Mouse (Mus musculus) limb, embryonic 12.5 days (tissue): ENCODE results near the gene Bmf. TPM values are rescaled to one million over a fixed set of nuclear protein-coding genes. Genes with fewer than 3 reads are reported as not detected.
A peak's percentile ranks its signal among the peaks of the same experiment; 100 is the strongest.

Experiments used
- ATAC-seq: fragments of 200-750 bp; cut with Nextera tagmentation; 2 replicates; pipeline ENCODE4 v1.8.0; 2017; ENCODE audit warnings: low read depth, moderate TSS enrichment; ENCODE audit not compliant: insufficient number of reproducible peaks, insufficient read depth, low FRiP score, low TSS enrichment
- H3K27ac ChIP-seq: fragments of 300-500 bp; sonication (generic); 2 replicates; pipeline ENCODE4 v1.5.1; 2016; ENCODE audit warnings: mild to moderate bottlenecking, moderate library complexity
- H3K27me3 ChIP-seq: fragments of 300-500 bp; sonication (generic); 2 replicates; pipeline ENCODE4 v1.6.1; 2016; ENCODE audit warnings: mild to moderate bottlenecking, moderate library complexity
- H3K36me3 ChIP-seq: fragments of 300-500 bp; sonication (generic); 2 replicates; pipeline ENCODE4 v1.6.1; 2016; ENCODE audit warnings: mild to moderate bottlenecking, moderate library complexity
- H3K4me1 ChIP-seq: fragments of 300-500 bp; sonication (generic); replicated peaks from 2 replicates; pipeline ENCODE4 v1.6.1; 2016
- H3K4me2 ChIP-seq: fragments of 300-500 bp; sonication (generic); 2 replicates; pipeline ENCODE4 v1.6.1; 2016; ENCODE audit warnings: mild to moderate bottlenecking, moderate library complexity
- H3K4me3 ChIP-seq: fragments of 300-500 bp; sonication (generic); replicated peaks from 2 replicates; pipeline ENCODE4 v1.5.1; 2016; ENCODE audit warnings: mild to moderate bottlenecking
- H3K9ac ChIP-seq: fragments of 300-500 bp; sonication (generic); replicated peaks from 2 replicates; pipeline ENCODE4 v1.6.1; 2016; ENCODE audit warnings: mild to moderate bottlenecking, moderate library complexity
- H3K9me3 ChIP-seq: fragments of 300-500 bp; sonication (generic); 2 replicates; pipeline ENCODE4 v1.6.1; 2016; ENCODE audit warnings: mild to moderate bottlenecking, moderate library complexity
- WGBS: fragments of 180-500 bp; shearing (Covaris S2); methylation state at CpG from one replicate; pipeline ENCODE4 v1.1.7; 2016; 5-methylcytosine and 5-hydroxymethylcytosine counted together
- polyA plus RNA-seq: library from polyadenylated mRNA; unstranded; fragments of >200 nt; fragmentation: Nextera tagmentation; extraction: Ambion mirVana; gene quantifications from 2 replicates; pipeline ENCODE4 v1.2.1, GENCODE M21; 2016

Bmf gene
- polyA plus RNA-seq, 1 experiment from 2014 or later = 7.1 TPM

DNA sequence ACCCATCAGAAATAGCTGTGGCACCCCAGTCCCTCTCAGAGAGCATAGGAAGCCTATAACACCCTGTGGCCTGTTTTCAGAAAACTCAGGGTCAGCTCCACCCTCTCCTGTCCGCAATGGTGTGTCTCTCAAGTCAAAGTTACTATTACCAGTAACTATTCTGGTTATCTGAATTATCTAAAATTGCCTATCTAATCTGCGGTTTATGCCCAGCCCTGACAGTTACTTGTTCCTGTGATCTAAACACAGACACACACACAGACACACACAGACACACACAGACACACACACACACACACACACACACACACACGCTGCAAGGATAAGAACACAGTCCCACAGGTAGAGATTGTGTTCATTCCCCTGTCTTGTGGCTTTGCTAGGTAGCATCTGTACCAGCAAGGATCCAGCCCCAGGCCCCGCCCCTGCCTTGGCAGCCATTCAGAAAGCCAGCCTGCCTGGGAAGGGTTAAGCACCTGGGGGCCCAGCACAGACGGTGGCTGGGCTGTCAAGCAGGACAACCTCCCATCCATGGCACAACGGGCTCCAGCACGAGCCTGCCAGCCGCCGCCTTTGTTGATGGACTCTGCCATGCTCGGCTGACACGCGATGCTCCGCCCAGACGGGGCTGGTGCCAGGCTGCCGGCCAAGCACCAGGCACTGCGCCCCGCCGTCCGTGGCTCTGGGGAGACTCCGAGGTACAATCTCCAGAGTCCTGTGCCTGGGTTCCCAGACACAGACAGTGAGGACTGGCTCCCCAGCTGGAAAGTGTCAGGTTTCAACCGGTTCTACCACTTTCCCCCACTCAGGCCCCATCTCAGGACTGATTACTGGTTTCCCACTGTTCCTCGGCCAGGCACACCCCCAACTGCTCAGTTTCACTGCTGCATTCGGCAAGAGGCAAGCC lies 5.3 kb downstream of the Bmf start:
- H3K27me3 ChIP-seq = no peaks in the 10 kb centered on the region
- ATAC-seq = peak; percentile 86
- 7% methylated on average over 23 of the region's 23 CpGs for WGBS
- H3K4me1 ChIP-seq = peaks cover 89% of the 10 kb centered on the region
- H3K4me3 ChIP-seq = peak overlapping the region; percentile 38
- peak overlapping the region; percentile 99 for H3K27ac ChIP-seq
- peak overlapping the region; percentile 86 for H3K4me2 ChIP-seq
- H3K9ac ChIP-seq = peak overlapping the region; percentile 52
- no peaks in the 10 kb centered on the region for H3K9me3 ChIP-seq
- H3K36me3 ChIP-seq = peaks cover 4% of the 10 kb centered on the region; the same call in 1 of the 2 replicates

DNA sequence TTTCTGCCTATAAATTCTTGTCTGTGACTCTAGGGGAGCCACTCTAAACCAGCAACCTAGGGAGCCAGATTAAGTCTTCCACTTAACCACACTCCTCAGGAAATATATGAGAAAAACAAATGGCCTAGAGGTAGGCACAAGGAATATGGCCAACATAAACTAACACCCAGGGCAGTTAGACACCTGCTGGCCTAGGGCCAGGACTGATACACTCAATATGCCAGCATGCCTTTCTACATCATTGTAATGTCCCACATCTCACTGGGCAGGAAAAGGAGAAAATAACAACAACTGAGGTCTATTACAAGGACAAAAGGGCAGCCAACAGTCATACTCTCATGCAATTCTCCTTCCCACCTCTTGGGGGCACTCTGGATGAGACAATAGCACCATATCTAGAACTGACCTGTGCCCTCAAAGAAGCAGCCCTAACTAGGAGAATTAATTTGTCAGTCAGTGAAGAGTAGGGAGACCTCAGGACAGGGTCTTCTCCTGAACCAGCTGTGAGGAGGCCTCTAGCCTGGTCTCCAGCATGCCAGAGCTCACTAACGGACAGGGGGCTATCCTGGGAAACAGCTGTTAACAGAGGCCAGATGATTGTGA lies 6.4 kb downstream of the Bmf start:
- no peak overlapping the region for H3K9ac ChIP-seq
- ATAC-seq = no peak
- no peak overlapping the region for H3K4me3 ChIP-seq
- H3K4me2 ChIP-seq = peak overlapping the region; percentile 86; the same call in 1 of the 2 replicates
- peak overlapping the region; percentile 99 for H3K27ac ChIP-seq
- 75% methylated on average over 1 of the region's 1 CpGs for WGBS
- H3K9me3 ChIP-seq = no peaks in the 10 kb centered on the region
- H3K27me3 ChIP-seq = no peaks in the 10 kb centered on the region
- peaks cover 82% of the 10 kb centered on the region for H3K4me1 ChIP-seq
- peaks cover 11% of the 10 kb centered on the region for H3K36me3 ChIP-seq

DNA sequence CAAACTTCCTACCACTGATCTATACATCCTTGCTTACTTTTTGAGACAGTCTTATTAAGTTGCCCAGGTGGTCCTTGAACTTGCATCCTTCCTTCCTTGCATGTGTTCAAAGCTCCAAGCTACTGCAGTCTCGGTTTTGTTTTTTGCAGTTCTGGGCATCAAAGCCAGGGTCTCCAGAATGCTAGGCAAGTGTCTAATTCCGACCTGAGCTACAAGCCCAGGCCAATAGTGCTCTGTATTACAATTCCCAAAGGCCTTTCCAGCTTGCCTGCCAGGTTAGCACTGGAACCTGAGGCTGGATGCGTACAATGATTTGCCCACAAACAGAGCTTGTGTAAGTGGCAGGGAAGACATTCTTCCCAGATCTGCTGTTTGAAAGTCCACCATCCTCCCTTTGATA lies 7.8 kb downstream of the Bmf start:
- Histone ChIP-seq H3K4me2 (no peak overlapping the region), H3K36me3 (peaks cover 11% of the 10 kb centered on the region), H3K4me1 (peaks cover 75% of the 10 kb centered on the region), H3K9ac (no peak overlapping the region), H3K27me3 (no peaks in the 10 kb centered on the region), H3K27ac (0 out of 2 replicates have a peak overlapping the region, but pooled peaks have one; percentile 46), H3K4me3 (no peak overlapping the region), H3K9me3 (no peaks in the 10 kb centered on the region)
- ATAC-seq = no peak
- 67% methylated on average over 3 of the region's 3 CpGs for WGBS

DNA sequence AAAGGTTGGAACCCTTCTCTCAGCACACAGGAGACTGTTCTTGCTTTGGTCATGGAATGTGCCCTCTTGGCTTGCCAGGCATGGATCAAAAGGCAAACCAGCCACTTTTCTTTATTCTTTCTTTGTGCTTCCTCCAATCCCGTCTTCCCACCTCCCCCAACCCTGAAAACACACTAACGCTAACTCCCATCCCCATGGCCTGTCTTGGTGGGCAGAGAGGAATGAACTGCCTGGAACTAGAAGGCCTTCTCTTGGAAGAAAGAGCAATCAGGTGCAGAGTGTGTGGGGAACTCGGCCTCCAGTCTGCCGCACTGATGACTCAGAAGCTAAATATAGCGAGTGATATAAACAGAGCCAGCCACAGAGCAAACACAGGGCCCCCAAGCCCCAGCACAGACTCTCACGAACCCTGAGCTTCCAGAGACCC lies 8.8 kb downstream of the Bmf start:
- Histone ChIP-seq H3K27ac (peak overlapping the region; percentile 82), H3K9me3 (no peaks in the 10 kb centered on the region), H3K9ac (0 out of 2 replicates have a peak overlapping the region, but pooled peaks have one; percentile 27), H3K36me3 (peaks cover 11% of the 10 kb centered on the region), H3K27me3 (no peaks in the 10 kb centered on the region), H3K4me2 (0 out of 2 replicates have a peak overlapping the region, but pooled peaks have one; percentile 13), H3K4me1 (peaks cover 69% of the 10 kb centered on the region), H3K4me3 (no peak overlapping the region)
- WGBS = 37% methylated on average over 6 of the region's 6 CpGs
- ATAC-seq = no peak

DNA sequence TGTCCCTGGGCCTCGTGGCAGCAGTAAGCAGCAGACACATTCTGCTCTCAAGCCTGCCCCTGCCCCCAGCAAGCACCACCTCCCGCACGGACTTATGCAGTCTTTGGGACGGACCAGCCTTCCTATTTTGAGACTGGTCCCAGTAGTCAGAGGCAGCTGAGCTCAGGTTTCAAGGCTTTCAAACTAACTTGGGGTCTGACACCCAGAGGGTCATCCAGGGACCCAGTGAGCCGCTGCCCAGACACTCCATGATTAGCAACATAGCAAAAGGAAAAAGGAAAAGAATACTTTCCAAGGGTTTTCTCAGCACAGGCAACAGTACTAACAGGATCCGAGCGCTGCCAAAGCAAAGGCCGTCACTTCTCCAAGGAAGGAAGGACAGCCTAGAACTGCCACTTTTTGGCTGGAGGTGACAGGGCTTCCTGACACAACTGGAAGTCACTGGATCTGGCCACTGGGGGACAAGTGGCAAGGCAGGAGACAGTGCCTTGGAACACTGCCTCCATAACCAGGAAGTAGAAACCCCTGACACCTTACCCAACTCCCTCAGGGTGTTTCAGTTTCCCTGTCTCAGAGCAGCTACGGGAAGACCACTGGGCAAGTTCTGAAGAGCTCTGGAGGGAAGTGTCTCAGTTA lies 9.5 kb downstream of the Bmf start:
- Histone ChIP-seq H3K4me2 (no peak overlapping the region), H3K27ac (peak overlapping the region; percentile 82), H3K36me3 (peaks cover 17% of the 10 kb centered on the region), H3K9ac (no peak overlapping the region; the same call in 1 of the 2 replicates), H3K9me3 (no peaks in the 10 kb centered on the region), H3K4me1 (peaks cover 62% of the 10 kb centered on the region), H3K4me3 (no peak overlapping the region), H3K27me3 (no peaks in the 10 kb centered on the region)
- WGBS = 38% methylated on average over 9 of the region's 9 CpGs
- no peak for ATAC-seq

DNA sequence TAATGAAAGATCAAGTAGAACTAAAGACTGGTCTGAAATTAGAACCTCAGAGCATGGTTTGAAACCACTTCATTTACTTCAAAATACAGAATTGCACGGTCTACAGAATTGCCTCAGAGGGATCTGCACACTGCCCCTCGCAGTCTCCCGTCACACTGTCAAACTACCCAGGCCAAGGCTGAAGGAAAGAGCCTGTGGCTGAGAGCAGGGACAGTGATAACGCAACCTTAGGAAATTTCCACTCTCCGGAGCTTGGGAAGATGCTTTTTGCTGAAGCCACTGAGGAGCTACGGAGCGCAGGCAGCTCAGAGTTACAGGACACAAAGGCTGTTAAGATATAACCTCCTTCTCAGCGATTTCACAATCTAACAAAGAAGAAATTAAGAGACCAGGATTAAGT lies 10.4 kb downstream of the Bmf start:
- Histone ChIP-seq H3K4me1 (peaks cover 56% of the 10 kb centered on the region), H3K27ac (no peak overlapping the region), H3K36me3 (peaks cover 24% of the 10 kb centered on the region), H3K4me2 (no peak overlapping the region), H3K9ac (no peak overlapping the region), H3K9me3 (no peaks in the 10 kb centered on the region), H3K27me3 (no peaks in the 10 kb centered on the region), H3K4me3 (no peak overlapping the region)
- WGBS = 90% methylated on average over 8 of the region's 8 CpGs
- no peak for ATAC-seq

DNA sequence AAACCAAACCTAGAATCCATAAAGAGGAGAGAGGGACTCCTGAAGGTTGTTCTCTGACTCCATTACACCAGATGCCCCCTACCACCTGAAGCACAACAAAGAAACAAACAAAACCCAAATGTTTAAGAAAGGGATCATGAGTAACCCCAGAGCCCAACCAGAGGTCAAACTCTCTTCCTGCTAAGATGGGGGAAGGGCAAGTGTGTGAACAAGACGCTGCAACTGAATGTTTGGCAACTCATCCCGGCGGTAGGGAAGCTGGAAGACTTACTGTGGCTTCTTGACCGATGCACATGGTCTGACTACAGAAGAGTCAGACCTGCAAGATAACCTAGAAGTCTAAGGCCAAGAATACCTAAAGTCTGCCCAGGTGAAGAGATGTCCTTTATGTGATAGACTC lies 12.3 kb downstream of the Bmf start:
- peaks cover 56% of the 10 kb centered on the region for H3K4me1 ChIP-seq
- ATAC-seq = no peak
- H3K36me3 ChIP-seq = peaks cover 22% of the 10 kb centered on the region
- no peaks in the 10 kb centered on the region for H3K27me3 ChIP-seq
- no peak overlapping the region for H3K4me3 ChIP-seq
- H3K4me2 ChIP-seq = no peak overlapping the region
- H3K9ac ChIP-seq = no peak overlapping the region
- WGBS = 47% methylated on average over 4 of the region's 4 CpGs
- H3K27ac ChIP-seq = no peak overlapping the region
- no peaks in the 10 kb centered on the region for H3K9me3 ChIP-seq

DNA sequence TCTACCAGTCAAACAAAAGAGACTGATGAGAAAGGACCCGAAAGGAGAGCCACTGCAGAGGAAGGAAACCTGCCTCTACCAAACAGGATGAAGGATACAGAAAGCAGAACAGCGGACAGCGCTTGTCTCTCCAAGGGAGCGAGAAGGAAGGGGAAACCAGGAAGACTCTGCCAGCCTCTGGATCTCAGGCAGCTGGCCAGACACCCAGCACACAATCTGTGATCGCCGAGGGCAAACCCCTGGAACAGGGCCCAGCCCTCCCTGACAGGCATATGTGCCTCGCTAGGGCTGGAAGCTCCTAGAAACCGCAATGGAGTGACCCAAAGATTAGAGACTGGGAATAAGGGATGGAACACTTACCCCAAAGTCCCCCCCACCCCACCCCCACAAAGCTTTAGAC lies 12.9 kb downstream of the Bmf start:
- Histone ChIP-seq H3K36me3 (peaks cover 28% of the 10 kb centered on the region), H3K4me2 (no peak overlapping the region), H3K9ac (no peak overlapping the region), H3K4me3 (no peak overlapping the region), H3K27ac (0 out of 2 replicates have a peak overlapping the region, but pooled peaks have one; percentile 25), H3K4me1 (peaks cover 56% of the 10 kb centered on the region), H3K27me3 (no peaks in the 10 kb centered on the region), H3K9me3 (no peaks in the 10 kb centered on the region)
- WGBS = 81% methylated on average over 8 of the region's 8 CpGs
- no peak for ATAC-seq

DNA sequence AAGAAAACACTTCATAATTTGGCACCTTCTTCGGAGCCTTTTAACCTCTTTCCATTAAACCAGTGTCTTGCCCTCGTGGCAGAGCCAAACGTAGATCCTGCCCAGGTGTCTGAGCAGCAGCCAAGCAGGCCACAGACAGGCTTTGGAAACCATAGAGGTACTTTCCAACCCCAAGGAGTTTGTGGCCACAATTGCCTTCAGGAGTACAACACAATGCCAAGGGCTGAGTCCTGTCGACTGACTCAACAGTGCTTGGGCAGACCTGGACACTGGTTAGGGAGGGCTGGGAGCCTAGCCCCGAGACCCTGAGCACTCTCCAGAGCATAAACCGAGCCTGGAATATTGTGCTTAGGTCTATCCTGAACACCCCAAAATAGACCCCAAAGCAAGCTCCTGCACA lies 13.4 kb downstream of the Bmf start:
- 82% methylated on average over 6 of the region's 6 CpGs for WGBS
- Histone ChIP-seq H3K9me3 (no peaks in the 10 kb centered on the region), H3K4me3 (no peak overlapping the region), H3K27ac (0 out of 2 replicates have a peak overlapping the region, but pooled peaks have one; percentile 25), H3K4me1 (peaks cover 59% of the 10 kb centered on the region), H3K9ac (no peak overlapping the region), H3K36me3 (peaks cover 32% of the 10 kb centered on the region), H3K4me2 (no peak overlapping the region), H3K27me3 (no peaks in the 10 kb centered on the region)
- no peak for ATAC-seq

DNA sequence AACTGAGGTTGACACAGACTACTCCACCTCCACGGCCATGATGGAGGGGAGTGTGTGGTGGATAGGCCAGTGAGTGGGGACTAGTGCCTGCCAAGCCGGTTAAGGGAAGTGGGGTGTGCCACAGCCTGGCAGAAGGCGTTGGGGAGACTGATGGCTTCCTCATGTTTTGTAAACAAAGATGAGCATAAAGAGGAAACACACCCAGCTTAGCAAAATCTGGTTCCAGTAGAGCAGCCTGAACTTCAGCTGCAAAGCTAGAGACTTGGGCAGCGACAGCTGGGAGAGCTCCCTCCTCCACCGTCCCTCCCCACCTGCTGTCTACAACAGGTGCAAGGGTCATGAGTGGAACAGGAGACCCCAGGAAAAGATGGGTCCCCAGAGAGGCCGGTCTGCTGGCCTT lies 15.5 kb downstream of the Bmf start:
- Histone ChIP-seq H3K4me2 (peak overlapping the region; percentile 1; the same call in 1 of the 2 replicates), H3K4me3 (no peak overlapping the region), H3K36me3 (peaks cover 38% of the 10 kb centered on the region), H3K9me3 (no peaks in the 10 kb centered on the region), H3K27ac (peak overlapping the region; percentile 94), H3K9ac (no peak overlapping the region), H3K27me3 (no peaks in the 10 kb centered on the region), H3K4me1 (peaks cover 65% of the 10 kb centered on the region)
- ATAC-seq = no peak
- WGBS = 50% methylated on average over 6 of the region's 6 CpGs
